Mouse (Mus musculus) stomach, embryonic 14.5 days (tissue): ENCODE measurements around the gene Col26a1. TPM values are rescaled to one million over a fixed set of nuclear protein-coding genes. Genes with fewer than 3 reads are reported as not detected.
A peak's percentile ranks its signal among the peaks of the same experiment; 100 is the strongest.

Source experiments
- ATAC-seq: fragments of 200-750 bp; cut with Nextera tagmentation; 2 replicates; pipeline ENCODE4 v1.8.0; 2017; ENCODE audit warnings: low read depth, moderate TSS enrichment; ENCODE audit not compliant: insufficient number of reproducible peaks, insufficient read depth, low FRiP score
- H3K27ac ChIP-seq: fragments of 300-500 bp; sonication (generic); 2 replicates; pipeline ENCODE4 v1.5.1; 2014; ENCODE audit warnings: mild to moderate bottlenecking, low read length, moderate library complexity, mixed read lengths
- H3K27me3 ChIP-seq: fragments of 300-500 bp; sonication (generic); 2 replicates; pipeline ENCODE4 v1.6.1; 2014; ENCODE audit warnings: low read length, control low read depth, mixed read lengths; ENCODE audit not compliant: control insufficient read depth, insufficient read depth
- H3K36me3 ChIP-seq: fragments of 300-500 bp; sonication (generic); 2 replicates; pipeline ENCODE4 v1.6.1; 2014; ENCODE audit warnings: mild to moderate bottlenecking, control low read depth, low read length, moderate library complexity, mixed read lengths; ENCODE audit not compliant: control insufficient read depth, insufficient read depth
- H3K4me1 ChIP-seq: fragments of 300-500 bp; sonication (generic); 2 replicates; pipeline ENCODE4 v1.6.1; 2014; ENCODE audit warnings: low read length, control low read depth, mixed read lengths; ENCODE audit not compliant: control insufficient read depth, insufficient read depth
- H3K4me2 ChIP-seq: fragments of 300-500 bp; sonication (generic); replicated peaks from 2 replicates; pipeline ENCODE4 v1.6.1; 2014; ENCODE audit warnings: low read depth, low read length, control low read depth
- H3K4me3 ChIP-seq: fragments of 300-500 bp; sonication (generic); 2 replicates; pipeline ENCODE4 v1.5.1; 2014; ENCODE audit warnings: low read depth, low read length, control low read depth
- H3K9ac ChIP-seq: fragments of 300-500 bp; sonication (generic); replicated peaks from 2 replicates; pipeline ENCODE4 v1.6.1; 2014; ENCODE audit warnings: low read depth, mild to moderate bottlenecking, control low read depth, low read length, moderate library complexity, mixed read lengths
- H3K9me3 ChIP-seq: fragments of 300-500 bp; sonication (generic); 2 replicates; pipeline ENCODE4 v1.6.1; 2016; ENCODE audit warnings: low read depth, low read length, control low read depth; ENCODE audit not compliant: control insufficient read depth
- WGBS: fragments of 180-500 bp; shearing (Covaris S2); extraction: QIAGEN DNeasy Blood & Tissue Kit; methylation state at CpG from one replicate; pipeline ENCODE4 v1.1.7; 2014; 5-methylcytosine and 5-hydroxymethylcytosine counted together
- polyA plus RNA-seq: library from polyadenylated mRNA; unstranded; fragments of >200 nt; fragmentation: Nextera tagmentation; extraction: Ambion mirVana; gene quantifications from 2 replicates; pipeline ENCODE4 v1.2.1, GENCODE M21; 2014

Gene Col26a1
- polyA plus RNA-seq, 1 experiment from 2014 or later: 11.7 TPM

DNA sequence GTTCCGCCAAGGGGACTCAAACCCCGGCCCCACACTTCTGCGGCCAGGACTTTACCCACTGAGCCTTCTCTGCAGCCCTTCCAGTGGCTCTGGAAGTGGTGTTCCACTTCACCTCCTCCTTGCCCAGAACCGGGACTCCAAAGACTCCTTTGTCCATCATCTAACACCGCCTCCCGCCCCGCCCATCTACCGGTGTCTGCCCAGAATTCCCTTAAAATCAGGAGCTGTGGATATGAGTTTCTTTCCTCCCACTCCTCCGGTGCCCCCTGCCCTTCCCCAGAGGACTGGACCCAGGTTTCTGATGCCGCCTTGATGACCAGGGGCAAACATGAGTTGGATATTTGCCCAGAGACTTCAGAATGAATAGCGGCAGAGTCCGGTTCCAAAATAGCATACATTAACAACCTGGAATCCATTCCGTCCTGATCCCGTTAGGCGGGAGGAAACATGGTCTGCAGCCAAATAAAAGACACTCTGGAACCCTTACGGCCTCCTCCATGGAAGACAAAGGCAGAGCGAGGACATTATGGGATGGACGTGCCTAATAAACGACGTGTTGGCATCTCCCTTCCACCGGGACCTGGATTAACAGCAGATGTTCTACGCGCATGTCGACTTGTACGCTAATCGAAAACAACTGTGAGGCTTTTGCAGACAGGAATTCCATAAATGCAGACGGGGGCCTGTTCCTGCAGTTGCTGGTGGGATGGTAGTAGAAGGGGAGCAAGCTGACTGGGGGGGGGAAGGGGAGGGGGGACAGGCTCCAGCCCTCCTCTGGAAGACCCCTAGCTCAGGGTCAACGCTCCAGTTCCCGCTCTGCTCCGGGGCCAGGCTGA, 72.3 kb downstream of the Col26a1 start:
- no peaks in the 10 kb centered on the region for H3K36me3 ChIP-seq
- no peaks in the 10 kb centered on the region for H3K27me3 ChIP-seq
- H3K4me2 ChIP-seq: peak overlapping the region; percentile 24
- no peak overlapping the region for H3K9ac ChIP-seq
- H3K27ac ChIP-seq: peak overlapping the region; percentile 82
- H3K4me3 ChIP-seq: no peak overlapping the region
- peak; percentile 33; the same call in 1 of the 2 replicates for ATAC-seq
- no peaks in the 10 kb centered on the region for H3K9me3 ChIP-seq
- H3K4me1 ChIP-seq: peaks cover 12% of the 10 kb centered on the region
- WGBS: 44% methylated on average over 30 of the region's 30 CpGs

DNA sequence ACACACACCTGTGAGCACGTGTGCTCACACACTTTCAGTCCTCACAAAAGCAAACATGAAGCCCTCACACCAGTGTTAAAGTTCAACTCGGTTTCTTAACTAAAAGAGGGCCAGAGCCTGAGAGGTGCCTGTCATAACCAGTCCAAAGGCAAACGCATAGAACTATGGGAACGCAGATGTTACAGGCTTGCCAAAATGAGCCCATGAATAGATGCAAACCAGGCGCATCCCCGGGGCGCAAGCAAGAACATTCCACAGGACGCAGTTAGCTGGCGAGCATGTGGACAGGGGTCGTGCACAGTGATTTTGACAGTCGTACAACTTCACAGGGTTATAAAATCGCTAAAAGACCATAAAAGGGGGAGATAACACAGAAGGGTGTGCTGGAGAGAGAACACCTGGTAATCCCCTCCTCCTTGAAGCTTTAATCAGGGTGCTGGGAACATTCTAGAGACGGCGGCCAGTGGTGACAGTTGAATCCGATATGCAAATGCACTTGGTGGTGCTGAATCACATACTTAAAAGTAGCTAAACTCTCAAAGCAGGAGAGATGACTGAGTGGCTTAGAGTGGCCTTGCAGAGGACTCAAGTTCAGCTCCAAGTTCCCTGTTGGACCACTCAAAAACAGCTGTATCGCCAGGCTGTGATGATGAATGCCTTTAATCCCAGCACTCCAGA, 76.5 kb downstream of the Col26a1 start:
- H3K36me3 ChIP-seq: no peaks in the 10 kb centered on the region
- H3K27ac ChIP-seq: peak overlapping the region; percentile 27; the same call in 1 of the 2 replicates
- H3K4me2 ChIP-seq: no peak overlapping the region
- H3K9me3 ChIP-seq: no peaks in the 10 kb centered on the region
- WGBS: 42% methylated on average over 16 of the region's 16 CpGs
- no peaks in the 10 kb centered on the region for H3K27me3 ChIP-seq
- no peak overlapping the region for H3K4me3 ChIP-seq
- ATAC-seq: no peak
- H3K9ac ChIP-seq: no peak overlapping the region
- peaks cover 24% of the 10 kb centered on the region for H3K4me1 ChIP-seq

DNA sequence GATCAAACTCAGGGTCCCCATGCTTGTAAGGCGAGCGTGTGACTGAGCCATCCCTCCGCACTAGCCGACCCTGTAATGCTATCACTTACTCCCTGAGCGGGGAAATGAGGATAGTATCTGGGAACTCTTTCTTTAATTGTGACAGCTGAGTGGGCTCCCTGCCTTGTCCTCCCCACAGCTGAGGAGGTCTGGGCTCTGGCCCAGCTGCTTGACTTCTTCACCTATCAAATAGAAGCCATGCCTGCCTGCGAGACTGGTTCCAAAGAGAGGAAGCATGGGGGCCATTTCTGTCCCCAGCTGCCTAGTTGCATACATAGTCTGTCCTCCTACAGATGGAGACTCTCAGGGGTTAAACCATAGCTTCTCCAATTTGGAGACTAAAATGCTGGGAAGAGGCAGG, 78.0 kb downstream of the Col26a1 start:
- Histone ChIP-seq H3K4me3 (no peak overlapping the region), H3K36me3 (no peaks in the 10 kb centered on the region), H3K27me3 (no peaks in the 10 kb centered on the region), H3K9me3 (no peaks in the 10 kb centered on the region), H3K9ac (no peak overlapping the region), H3K4me1 (peaks cover 18% of the 10 kb centered on the region), H3K4me2 (no peak overlapping the region), H3K27ac (peak overlapping the region; percentile 61; the same call in 1 of the 2 replicates)
- WGBS: 63% methylated on average over 6 of the region's 6 CpGs
- ATAC-seq: no peak

DNA sequence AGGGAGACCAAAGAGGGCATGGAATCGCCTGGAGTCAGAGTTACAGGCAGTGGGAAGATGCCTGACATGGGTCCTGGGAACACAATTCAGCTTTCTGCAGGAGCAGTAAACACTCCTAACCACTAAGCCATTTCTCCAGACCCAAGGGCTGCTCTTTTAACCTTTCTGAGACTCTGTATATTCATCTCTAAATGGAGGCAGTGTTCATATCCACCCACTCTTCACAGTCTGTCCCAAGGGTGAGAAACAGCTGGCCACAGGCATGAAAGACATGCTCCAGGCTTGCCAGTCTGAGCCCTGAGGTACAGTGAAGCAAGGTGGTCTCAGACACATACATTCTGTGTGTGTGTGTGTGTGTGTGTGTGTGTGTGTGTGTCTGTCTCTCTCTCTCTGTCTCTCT, 78.8 kb downstream of the Col26a1 start:
- Histone ChIP-seq H3K4me1 (peaks cover 18% of the 10 kb centered on the region), H3K27ac (no peak overlapping the region), H3K4me3 (no peak overlapping the region), H3K36me3 (no peaks in the 10 kb centered on the region), H3K9me3 (no peaks in the 10 kb centered on the region), H3K9ac (no peak overlapping the region), H3K27me3 (no peaks in the 10 kb centered on the region), H3K4me2 (no peak overlapping the region)
- ATAC-seq: no peak
- 52% methylated on average over 1 of the region's 1 CpGs for WGBS

DNA sequence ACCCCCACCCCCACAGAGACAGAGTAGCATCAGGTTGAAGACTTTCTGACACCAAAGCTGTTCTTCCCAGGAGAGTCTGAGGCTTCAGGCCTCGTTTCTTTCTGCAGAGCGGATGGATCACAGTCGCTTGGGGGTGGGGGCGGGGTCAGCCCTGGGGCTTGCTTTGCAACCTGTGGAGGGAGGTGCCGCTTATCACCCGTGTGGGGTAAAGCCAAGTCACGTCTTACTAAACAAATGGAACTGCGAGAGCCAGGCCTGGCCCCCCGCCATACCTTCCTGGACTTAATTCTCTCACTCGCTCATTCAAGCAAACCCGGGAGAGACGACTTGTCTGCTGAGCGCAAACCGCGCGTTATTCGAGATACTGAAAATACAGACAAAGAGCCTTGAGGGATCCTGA, 80.3 kb downstream of the Col26a1 start:
- WGBS: 6% methylated on average over 17 of the region's 17 CpGs
- Histone ChIP-seq H3K27ac (peak overlapping the region; percentile 58; the same call in 1 of the 2 replicates), H3K4me3 (peak overlapping the region; percentile 6; the same call in 1 of the 2 replicates), H3K4me2 (peak overlapping the region; percentile 33), H3K9ac (no peak overlapping the region), H3K36me3 (no peaks in the 10 kb centered on the region), H3K9me3 (no peaks in the 10 kb centered on the region), H3K4me1 (peaks cover 18% of the 10 kb centered on the region), H3K27me3 (no peaks in the 10 kb centered on the region)
- peak; percentile 53; the same call in 1 of the 2 replicates for ATAC-seq

DNA sequence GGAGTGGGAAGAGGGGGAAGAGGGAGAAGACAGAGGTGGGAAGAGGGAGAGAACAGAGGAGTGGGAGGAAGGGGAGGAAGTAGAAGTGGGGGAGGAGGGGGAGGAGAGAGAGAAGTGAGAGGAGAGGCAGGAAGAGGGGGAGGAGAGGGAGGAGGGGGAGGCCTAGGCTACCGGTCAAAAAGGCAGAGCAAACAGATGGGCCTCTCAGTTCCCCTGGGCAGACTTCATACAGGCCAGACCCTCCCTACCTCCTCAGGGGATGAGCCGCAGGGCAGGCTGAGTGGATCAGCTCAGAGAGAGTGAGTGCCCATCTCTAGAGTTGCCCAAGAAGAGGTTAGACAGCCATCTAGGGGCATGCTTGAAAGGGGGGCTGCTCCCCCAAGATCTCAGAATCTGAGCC, 86.1 kb downstream of the Col26a1 start:
- no peaks in the 10 kb centered on the region for H3K27me3 ChIP-seq
- H3K9me3 ChIP-seq: no peaks in the 10 kb centered on the region
- H3K4me3 ChIP-seq: no peak overlapping the region
- no peak overlapping the region for H3K9ac ChIP-seq
- no peaks in the 10 kb centered on the region for H3K36me3 ChIP-seq
- H3K27ac ChIP-seq: peak overlapping the region; percentile 10; the same call in 1 of the 2 replicates
- no peak overlapping the region for H3K4me2 ChIP-seq
- 12% methylated on average over 2 of the region's 2 CpGs for WGBS
- ATAC-seq: peak; percentile 39; the same call in 1 of the 2 replicates
- H3K4me1 ChIP-seq: 0 out of 2 replicates have a peak, but pooled peaks cover 5% of the 10 kb centered on the region

DNA sequence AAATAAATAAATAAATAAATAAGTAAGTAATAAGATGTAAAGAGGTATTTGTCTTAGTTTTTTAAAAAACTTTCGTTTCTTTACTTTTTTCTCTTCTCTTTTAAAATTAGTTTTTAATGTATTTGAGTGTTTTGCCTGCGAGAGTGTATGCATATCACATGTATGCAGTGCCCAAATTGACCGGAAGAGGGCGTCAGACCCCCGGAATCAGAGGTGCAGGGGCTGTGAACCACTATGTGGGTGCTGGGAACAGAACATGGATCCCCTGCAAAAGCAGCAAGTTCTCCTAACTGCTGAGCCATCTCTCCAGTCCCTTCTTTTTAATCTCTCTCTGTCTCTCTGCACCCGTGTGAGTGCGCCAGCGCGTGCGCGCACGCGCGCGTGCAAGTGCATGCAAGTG, 89.2 kb downstream of the Col26a1 start:
- WGBS: 87% methylated on average over 15 of the region's 15 CpGs
- 0 out of 2 replicates have a peak, but pooled peaks cover 5% of the 10 kb centered on the region for H3K4me1 ChIP-seq
- H3K27me3 ChIP-seq: no peaks in the 10 kb centered on the region
- H3K4me3 ChIP-seq: no peak overlapping the region
- H3K4me2 ChIP-seq: no peak overlapping the region
- no peak overlapping the region for H3K9ac ChIP-seq
- H3K27ac ChIP-seq: no peak overlapping the region
- no peaks in the 10 kb centered on the region for H3K9me3 ChIP-seq
- ATAC-seq: no peak
- H3K36me3 ChIP-seq: no peaks in the 10 kb centered on the region

DNA sequence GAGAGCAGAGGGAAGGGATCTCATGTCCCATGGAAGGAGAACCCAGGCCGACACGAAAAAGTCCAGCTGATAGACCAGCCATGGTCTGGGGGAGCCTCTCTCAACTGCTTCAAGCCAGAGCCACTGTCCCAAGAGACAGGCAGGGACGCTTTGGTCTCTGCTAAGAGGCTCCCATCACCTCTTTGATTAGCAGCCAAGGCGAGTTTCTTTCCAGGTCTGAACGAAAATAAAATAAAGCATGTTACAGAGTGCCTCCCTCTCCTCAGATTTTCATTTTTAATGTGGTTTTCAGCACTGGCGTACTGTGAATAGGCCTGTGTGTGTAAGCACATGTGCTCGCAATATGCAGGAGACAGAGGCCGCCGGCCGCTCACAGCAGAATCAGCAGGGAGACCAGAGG, 90.5 kb downstream of the Col26a1 start:
- H3K27me3 ChIP-seq: no peaks in the 10 kb centered on the region
- no peaks in the 10 kb centered on the region for H3K36me3 ChIP-seq
- no peaks in the 10 kb centered on the region for H3K9me3 ChIP-seq
- H3K9ac ChIP-seq: no peak overlapping the region
- no peak overlapping the region for H3K4me3 ChIP-seq
- 0 out of 2 replicates have a peak, but pooled peaks cover 5% of the 10 kb centered on the region for H3K4me1 ChIP-seq
- no peak for ATAC-seq
- 79% methylated on average over 10 of the region's 10 CpGs for WGBS
- H3K27ac ChIP-seq: no peak overlapping the region
- H3K4me2 ChIP-seq: no peak overlapping the region
